Mouse (Mus musculus) lung, embryonic 16.5 days (tissue): ENCODE measurements at regions not wholly inside any gene's neighbourhood (a gene's known extent, or its start where the extent isn't known, plus 50 kb on each side); places are given as distances from the start of the nearest gene placed in this dataset.
"Not testable (repeated sequence)": the region's sequence is repeated elsewhere in the genome, so short reads cannot be mapped to it uniquely, and the experiment has no call there.

Experiments used
- ATAC-seq: fragments of 200-750 bp; cut with Nextera tagmentation; 2 replicates; pipeline ENCODE4 v1.8.0; 2017; ENCODE audit warnings: low read depth, mild to moderate bottlenecking, moderate library complexity
- H3K27ac ChIP-seq: fragments of 300-500 bp; sonication (generic); 2 replicates; pipeline ENCODE4 v1.5.1; 2014; ENCODE audit warnings: mild to moderate bottlenecking, control low read depth, low read length
- H3K27me3 ChIP-seq: fragments of 300-500 bp; sonication (generic); 2 replicates; pipeline ENCODE4 v1.6.1; 2014; ENCODE audit warnings: low read depth, low read length, mixed read lengths; ENCODE audit not compliant: control insufficient read depth, insufficient read depth
- H3K36me3 ChIP-seq: fragments of 300-500 bp; sonication (generic); 2 replicates; pipeline ENCODE4 v1.6.1; 2014; ENCODE audit warnings: low read length; ENCODE audit not compliant: control insufficient read depth, insufficient read depth
- H3K4me1 ChIP-seq: fragments of 300-500 bp; sonication (generic); replicated peaks from 2 replicates; pipeline ENCODE4 v1.6.1; 2014; ENCODE audit warnings: low read length, mixed read lengths; ENCODE audit not compliant: control insufficient read depth, insufficient read depth
- H3K4me2 ChIP-seq: fragments of 300-500 bp; sonication (generic); 2 replicates; pipeline ENCODE4 v1.6.1; 2014; ENCODE audit warnings: low read depth, low read length, control low read depth
- H3K4me3 ChIP-seq: fragments of 300-500 bp; sonication (generic); 2 replicates; pipeline ENCODE4 v1.5.1; 2014; ENCODE audit warnings: mild to moderate bottlenecking, low read length, control low read depth
- H3K9ac ChIP-seq: fragments of 300-500 bp; sonication (generic); 2 replicates; pipeline ENCODE4 v1.6.1; 2014; ENCODE audit warnings: low read length, control low read depth
- H3K9me3 ChIP-seq: fragments of 300-500 bp; sonication (generic); 2 replicates; pipeline ENCODE4 v1.6.1; 2016; ENCODE audit warnings: low read length; ENCODE audit not compliant: control insufficient read depth
- WGBS: fragments of 180-500 bp; shearing (Covaris S2); extraction: QIAGEN DNeasy Blood & Tissue Kit; methylation state at CpG from one replicate; pipeline ENCODE4 v1.1.7; 2014; 5-methylcytosine and 5-hydroxymethylcytosine counted together

GRCm38 (mm10) chr5:68326998-68327593 is 295.5 kb downstream of the Grxcr1 start:
- Histone ChIP-seq H3K27ac (no peak overlapping the region), H3K4me3 (no peak overlapping the region), H3K9me3 (no peaks in the 10 kb centered on the region), H3K4me2 (no peak overlapping the region), H3K9ac (no peak overlapping the region), H3K4me1 (no peaks in the 10 kb centered on the region), H3K27me3 (no peaks in the 10 kb centered on the region), H3K36me3 (no peaks in the 10 kb centered on the region)
- no peak for ATAC-seq
- 86% methylated on average over 2 of the region's 2 CpGs for WGBS

DNA sequence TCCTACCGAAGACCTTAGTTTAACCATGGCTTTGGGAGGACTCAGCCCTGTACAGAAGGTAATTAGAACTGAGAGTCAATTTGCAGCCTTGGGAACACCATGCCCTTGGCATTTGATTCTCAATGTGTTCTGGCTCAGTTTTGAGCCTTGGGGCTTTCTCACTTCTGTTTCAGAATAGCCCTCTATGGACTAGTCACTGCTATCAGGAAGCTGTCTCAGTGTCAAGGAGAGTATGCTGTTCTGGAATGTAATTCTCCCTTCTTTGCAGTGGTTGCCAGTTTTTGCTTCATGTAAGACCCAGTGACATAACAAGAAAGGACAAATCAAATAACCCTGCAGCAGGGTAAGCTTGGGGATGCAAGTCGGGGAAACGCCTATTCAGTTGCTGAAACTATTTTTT is 297.7 kb downstream of the Grxcr1 start:
- 69% methylated on average over 3 of the region's 3 CpGs for WGBS
- H3K27me3 ChIP-seq = no peaks in the 10 kb centered on the region
- no peak overlapping the region for H3K9ac ChIP-seq
- ATAC-seq = peak; percentile 23; the same call in 1 of the 2 replicates
- no peak overlapping the region for H3K27ac ChIP-seq
- H3K36me3 ChIP-seq = no peaks in the 10 kb centered on the region
- no peak overlapping the region for H3K4me2 ChIP-seq
- H3K4me1 ChIP-seq = no peaks in the 10 kb centered on the region
- no peaks in the 10 kb centered on the region for H3K9me3 ChIP-seq
- no peak overlapping the region for H3K4me3 ChIP-seq

DNA sequence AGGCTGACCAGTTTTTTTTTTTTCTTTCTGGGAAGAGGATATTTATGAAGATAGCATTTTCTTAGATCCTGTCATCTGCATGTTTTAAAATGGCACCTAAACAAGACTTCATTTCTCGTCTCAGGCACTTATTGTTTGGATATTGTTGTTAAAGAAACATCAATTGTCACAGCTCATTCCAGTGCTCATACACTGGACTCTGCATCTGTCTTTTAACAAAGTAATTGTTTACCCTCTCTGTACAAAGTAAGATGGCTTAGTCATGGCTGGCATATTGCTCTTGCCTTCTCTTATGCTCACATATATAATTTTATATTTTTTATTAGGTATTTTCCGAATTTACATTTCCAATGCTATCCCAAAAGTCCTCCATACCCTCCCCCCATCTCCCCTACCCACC is 298.2 kb downstream of the Grxcr1 start:
- Histone ChIP-seq H3K4me2 (no peak overlapping the region), H3K4me3 (no peak overlapping the region), H3K9ac (no peak overlapping the region), H3K27me3 (no peaks in the 10 kb centered on the region), H3K36me3 (no peaks in the 10 kb centered on the region), H3K9me3 (no peaks in the 10 kb centered on the region), H3K4me1 (no peaks in the 10 kb centered on the region), H3K27ac (no peak overlapping the region)
- WGBS = 47% methylated on average over 2 of the region's 2 CpGs
- peak; percentile 61 for ATAC-seq

DNA sequence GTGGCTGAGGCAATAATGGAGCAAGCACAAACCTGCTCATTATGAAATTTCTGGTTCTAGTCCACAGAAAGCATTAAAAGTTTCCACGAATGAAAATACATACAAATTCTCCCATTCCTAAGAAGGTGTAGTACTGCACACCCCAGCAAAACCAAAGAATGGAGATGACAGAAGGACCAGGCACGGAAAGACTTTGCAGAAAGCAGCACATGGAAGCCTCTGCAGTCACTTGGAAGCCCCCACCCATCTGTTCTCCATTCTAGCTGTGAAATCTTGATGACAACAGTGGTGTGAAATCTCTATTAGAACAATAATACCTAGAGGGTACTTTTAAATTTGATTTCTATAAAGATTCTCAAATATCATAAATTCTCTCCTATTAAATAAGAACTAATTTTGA is 319.3 kb downstream of the Grxcr1 start:
- no peak for ATAC-seq
- no peak overlapping the region for H3K4me3 ChIP-seq
- 70% methylated on average over 2 of the region's 2 CpGs for WGBS
- no peak overlapping the region for H3K4me2 ChIP-seq
- H3K27ac ChIP-seq = no peak overlapping the region
- H3K9ac ChIP-seq = no peak overlapping the region
- H3K4me1 ChIP-seq = no peaks in the 10 kb centered on the region
- no peaks in the 10 kb centered on the region for H3K9me3 ChIP-seq
- H3K36me3 ChIP-seq = no peaks in the 10 kb centered on the region
- no peaks in the 10 kb centered on the region for H3K27me3 ChIP-seq

DNA sequence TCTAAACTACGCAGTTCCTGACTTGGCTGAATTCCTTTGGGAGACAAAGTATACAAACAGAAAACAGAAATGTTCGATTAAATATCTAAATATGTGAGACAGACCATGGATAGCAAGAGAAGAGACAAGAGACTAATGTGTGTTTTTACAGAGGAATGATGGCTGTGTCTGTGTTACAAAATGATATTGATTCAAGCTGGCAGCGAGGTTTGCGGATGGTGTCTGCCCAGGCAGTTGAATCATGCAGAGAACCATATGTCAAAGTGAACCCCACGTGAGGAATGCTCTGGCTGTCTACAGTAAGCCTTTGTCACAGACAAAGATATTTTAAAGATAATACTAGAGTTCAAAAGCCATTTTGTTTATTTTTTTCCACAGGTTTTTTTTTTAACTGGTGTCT is 320.2 kb downstream of the Grxcr1 start:
- Histone ChIP-seq H3K9me3 (no peaks in the 10 kb centered on the region), H3K27me3 (no peaks in the 10 kb centered on the region), H3K4me1 (no peaks in the 10 kb centered on the region), H3K9ac (no peak overlapping the region), H3K4me3 (no peak overlapping the region), H3K27ac (no peak overlapping the region), H3K4me2 (no peak overlapping the region), H3K36me3 (no peaks in the 10 kb centered on the region)
- no peak for ATAC-seq
- WGBS = 35% methylated on average over 5 of the region's 5 CpGs

GRCm38 (mm10) chr5:68353211-68353610 is 321.6 kb downstream of the Grxcr1 start:
- no peak for ATAC-seq
- Histone ChIP-seq H3K4me2 (no peak overlapping the region), H3K27me3 (no peaks in the 10 kb centered on the region), H3K4me3 (no peak overlapping the region), H3K36me3 (no peaks in the 10 kb centered on the region), H3K9me3 (no peaks in the 10 kb centered on the region), H3K27ac (no peak overlapping the region), H3K4me1 (no peaks in the 10 kb centered on the region), H3K9ac (no peak overlapping the region)
- WGBS = 71% methylated on average over 4 of the region's 4 CpGs

- not testable (repeated sequence) for H3K9me3 ChIP-seq
- 74% methylated on average over 3 of the region's 3 CpGs for WGBS
Observed at GRCm38 (mm10) chr5:68353816-68354215, 322.2 kb downstream of the Grxcr1 start.

GRCm38 (mm10) chr5:68361581-68362211 is 330.1 kb downstream of the Grxcr1 start:
- H3K4me1 ChIP-seq = no peaks in the 10 kb centered on the region
- no peaks in the 10 kb centered on the region for H3K9me3 ChIP-seq
- H3K27ac ChIP-seq = no peak overlapping the region
- no peaks in the 10 kb centered on the region for H3K27me3 ChIP-seq
- peak; percentile 26; the same call in 1 of the 2 replicates for ATAC-seq
- no peak overlapping the region for H3K4me3 ChIP-seq
- no peak overlapping the region for H3K4me2 ChIP-seq
- H3K36me3 ChIP-seq = no peaks in the 10 kb centered on the region
- no peak overlapping the region for H3K9ac ChIP-seq
- 75% methylated on average over 3 of the region's 3 CpGs for WGBS

More at GRCm38 (mm10) chr5:68353816-68354215, 322.2 kb downstream of the Grxcr1 start:
- H3K4me3 ChIP-seq, H3K36me3 ChIP-seq, H3K4me2 ChIP-seq, H3K27ac ChIP-seq, H3K27me3 ChIP-seq, H3K4me1 ChIP-seq, ATAC-seq, H3K9ac ChIP-seq: not testable (repeated sequence)

- Histone ChIP-seq H3K4me1 (no peaks in the 10 kb centered on the region), H3K9ac (no peak overlapping the region), H3K4me3 (no peak overlapping the region), H3K27ac (no peak overlapping the region), H3K36me3 (no peaks in the 10 kb centered on the region), H3K9me3 (no peaks in the 10 kb centered on the region), H3K4me2 (no peak overlapping the region), H3K27me3 (no peaks in the 10 kb centered on the region)
- no peak for ATAC-seq
- WGBS = 73% methylated on average over 2 of the region's 2 CpGs
Observed at GRCm38 (mm10) chr5:68373082-68373481, 341.4 kb downstream of the Grxcr1 start.
